Mouse (Mus musculus) 416B (cell line): ENCODE results near the gene Pdlim1.

Source experiments
- DNase-seq: peaks from one replicate; pipeline ENCODE4 v3.0.0; 2011; ENCODE audit warnings: low read depth

Pdlim1 gene

DNA sequence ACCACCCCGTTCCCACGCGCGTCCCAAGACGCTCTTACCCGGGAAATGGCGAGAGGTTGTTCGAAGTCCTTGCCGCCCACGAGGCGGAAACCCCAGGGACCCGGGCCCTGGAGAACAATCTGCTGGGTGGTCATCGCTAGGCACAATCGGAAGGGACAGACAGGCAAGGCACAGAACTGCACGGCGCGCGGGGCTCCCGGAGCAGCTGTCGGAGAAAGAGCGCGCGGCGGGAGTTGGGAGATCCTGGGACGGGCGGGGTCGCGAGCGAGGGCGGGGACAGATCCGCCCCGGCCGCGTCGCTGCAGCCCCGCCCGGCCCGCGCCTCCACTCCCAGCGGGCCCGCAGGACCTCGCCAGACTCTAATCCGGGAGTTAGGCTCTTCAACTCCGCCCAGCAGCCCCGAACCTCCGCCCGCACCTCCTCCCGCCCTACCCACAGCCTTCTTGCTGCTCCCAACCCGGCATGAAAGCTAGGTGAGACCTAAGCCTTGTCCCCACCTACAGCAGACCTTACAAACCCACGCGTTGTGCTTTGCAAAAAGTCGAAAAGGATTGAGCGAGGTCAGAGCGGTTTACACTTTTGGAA is at the start of gene Pdlim1:
Gene Pdlim1 (minus strand): TSS at position 535 of the 585 bp plus-strand sequence.
- DNase-seq, result no peak

DNA sequence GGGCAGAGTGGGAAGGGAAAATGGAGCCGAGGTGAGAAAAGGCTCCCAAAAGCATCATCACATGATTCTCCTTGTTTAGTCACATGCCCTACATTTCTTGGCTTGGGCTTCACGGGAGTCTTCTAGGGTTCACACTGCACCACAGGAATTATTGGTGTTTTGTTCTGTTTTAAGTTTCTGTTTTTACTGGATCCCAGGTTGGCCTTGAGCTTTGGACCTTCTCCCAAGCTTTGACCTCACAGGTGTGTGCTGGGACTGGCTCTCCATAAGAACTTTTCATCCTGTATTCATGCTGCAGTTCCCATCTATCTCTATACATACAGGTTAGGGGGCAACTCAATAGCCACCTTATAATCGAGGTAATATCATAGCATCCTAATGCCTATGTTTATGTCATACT is 47.6 kb upstream of the Pdlim1 start:
- no peak for DNase-seq

GRCm38 (mm10) chr19:40318511-40318910 is 46.9 kb upstream of the Pdlim1 start:
- DNase-seq, result no peak

GRCm38 (mm10) chr19:40317001-40317400 is 45.4 kb upstream of the Pdlim1 start:
- no peak for DNase-seq

- DNase-seq, result no peak
These were observed 42.6 kb upstream of the Pdlim1 start for GRCm38 (mm10) chr19:40314252-40314651.

- DNase-seq, result no peak
These were observed 40.0 kb upstream of the Pdlim1 start for GRCm38 (mm10) chr19:40311631-40312030.

- no peak for DNase-seq
These were observed 38.9 kb upstream of the Pdlim1 start for GRCm38 (mm10) chr19:40310410-40311130.

DNA sequence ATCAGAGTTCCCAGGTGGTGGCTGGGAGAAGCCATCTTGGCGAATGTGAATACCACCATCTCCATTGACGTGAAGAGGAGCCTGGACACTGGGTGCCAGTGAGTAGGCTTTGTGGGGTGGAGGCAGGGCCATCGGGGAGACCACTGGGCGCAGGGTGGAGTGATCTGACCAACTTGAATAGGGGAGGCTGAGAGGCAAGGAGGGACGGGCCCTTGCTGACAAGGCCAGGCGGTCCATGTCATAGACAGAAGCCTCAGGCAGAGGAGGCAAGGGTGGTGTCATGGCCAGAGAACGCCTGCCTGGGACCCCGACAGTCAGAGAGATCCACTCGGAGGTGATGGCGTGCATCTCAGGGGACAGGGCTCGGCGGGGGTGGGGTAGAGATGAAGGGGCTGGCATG is 38.3 kb upstream of the Pdlim1 start:
- no peak for DNase-seq

DNA sequence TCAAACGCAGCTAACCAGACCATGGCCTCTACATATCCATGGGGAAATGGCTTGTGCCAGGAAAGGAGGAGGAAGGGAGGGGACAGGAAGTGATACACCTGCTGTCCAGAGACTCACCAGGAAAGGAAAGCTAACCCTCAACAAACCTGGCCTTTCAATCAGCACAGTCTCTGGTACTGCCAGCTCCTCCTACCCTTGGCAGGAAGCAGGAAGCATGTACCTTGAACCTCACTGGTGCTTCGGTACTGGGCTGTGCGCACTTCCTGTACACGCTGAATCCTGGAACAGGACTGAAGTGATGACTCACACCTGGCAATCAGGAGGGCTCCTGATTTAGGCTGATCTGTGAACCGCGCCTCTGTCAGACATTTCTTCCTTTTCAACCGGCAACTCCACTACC is 35.9 kb upstream of the Pdlim1 start:
- peak; percentile 7 for DNase-seq

DNA sequence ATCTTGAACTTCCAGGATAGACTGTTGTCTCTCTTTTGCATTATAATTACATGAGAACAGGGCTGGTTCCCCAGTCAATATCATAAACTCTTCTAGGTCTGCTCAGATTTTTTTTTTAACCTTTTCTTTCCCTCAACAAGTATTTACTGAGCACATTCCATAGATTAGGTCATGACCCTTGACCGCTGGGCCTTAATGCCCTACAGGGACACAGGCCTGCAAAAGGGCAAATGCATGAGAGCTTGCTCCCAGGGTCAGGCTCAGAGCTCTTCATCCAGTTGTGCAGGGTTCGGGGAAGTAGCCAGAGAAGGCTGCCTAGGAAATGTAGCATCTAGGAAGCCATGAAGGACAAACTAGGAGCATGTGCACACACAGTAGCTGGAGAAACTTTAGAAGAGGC is 35.0 kb upstream of the Pdlim1 start:
- DNase-seq, result no peak

DNA sequence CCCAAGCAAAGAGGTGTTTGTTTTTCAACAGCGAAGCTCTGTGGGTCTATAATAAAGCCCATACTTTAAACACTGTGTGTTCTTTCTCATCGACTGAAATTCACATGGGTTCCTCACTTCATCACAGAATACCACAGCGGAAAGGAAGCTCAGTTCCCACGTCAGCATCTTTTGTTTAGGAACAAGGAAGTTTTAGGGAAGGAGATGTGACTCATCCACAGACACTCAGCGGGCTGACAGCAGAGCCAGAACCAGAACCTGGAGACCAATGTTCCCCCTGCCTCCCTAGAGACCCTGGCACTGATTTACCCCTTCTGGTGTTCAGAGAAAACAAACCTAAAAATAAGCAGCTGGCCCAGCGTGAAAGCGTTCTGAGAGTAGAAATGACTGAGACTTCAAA is 33.8 kb upstream of the Pdlim1 start:
- DNase-seq, result no peak

DNA sequence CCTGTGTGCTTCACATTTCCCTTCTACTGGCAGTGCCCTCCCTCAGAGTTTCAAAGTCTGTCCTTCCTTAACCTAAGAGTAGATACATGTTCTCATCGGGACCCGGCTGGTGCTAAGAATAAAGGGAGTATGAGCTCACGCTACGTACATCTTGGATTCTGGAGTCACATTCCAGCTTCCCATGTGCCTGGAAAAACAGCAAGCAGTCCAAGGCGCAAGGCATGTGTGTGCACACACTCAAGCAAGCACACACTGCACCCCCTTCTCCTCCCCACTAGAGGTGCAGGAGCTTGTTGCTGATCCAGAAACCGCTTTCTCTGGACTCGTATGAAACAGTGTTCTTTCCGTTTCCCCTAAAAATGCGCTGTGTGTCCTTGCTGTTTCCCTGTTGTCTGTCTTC is 31.3 kb upstream of the Pdlim1 start:
- no peak for DNase-seq

- no peak for DNase-seq
These were observed 30.8 kb upstream of the Pdlim1 start for GRCm38 (mm10) chr19:40302477-40302876.

GRCm38 (mm10) chr19:40299983-40300759 is 28.5 kb upstream of the Pdlim1 start:
- peak; percentile 25 for DNase-seq

DNA sequence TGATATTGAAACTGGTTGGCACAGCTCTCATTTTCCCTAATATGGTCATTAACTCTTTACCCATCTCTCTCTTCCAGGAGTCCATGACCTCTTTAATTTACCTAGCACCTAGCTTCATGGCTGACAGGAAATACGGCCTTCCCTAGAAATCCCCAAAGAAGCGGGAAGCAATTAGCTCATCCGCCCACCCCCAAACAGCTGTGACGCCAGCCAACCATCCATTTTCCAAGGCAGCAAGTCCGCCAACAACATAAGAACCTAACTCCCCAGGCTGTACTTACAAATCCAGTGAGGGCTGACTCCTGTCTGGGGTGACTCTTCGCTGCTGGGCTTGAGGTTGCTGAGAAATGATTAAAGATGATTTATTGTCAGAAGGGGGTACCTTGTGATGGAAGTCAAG is 27.5 kb upstream of the Pdlim1 start:
- no peak for DNase-seq

- no peak for DNase-seq
These were observed 26.9 kb upstream of the Pdlim1 start for GRCm38 (mm10) chr19:40298574-40298973.

- no peak for DNase-seq
These were observed 26.1 kb upstream of the Pdlim1 start for GRCm38 (mm10) chr19:40297798-40298144.

GRCm38 (mm10) chr19:40297078-40297797 is 25.6 kb upstream of the Pdlim1 start:
- no peak for DNase-seq

DNA sequence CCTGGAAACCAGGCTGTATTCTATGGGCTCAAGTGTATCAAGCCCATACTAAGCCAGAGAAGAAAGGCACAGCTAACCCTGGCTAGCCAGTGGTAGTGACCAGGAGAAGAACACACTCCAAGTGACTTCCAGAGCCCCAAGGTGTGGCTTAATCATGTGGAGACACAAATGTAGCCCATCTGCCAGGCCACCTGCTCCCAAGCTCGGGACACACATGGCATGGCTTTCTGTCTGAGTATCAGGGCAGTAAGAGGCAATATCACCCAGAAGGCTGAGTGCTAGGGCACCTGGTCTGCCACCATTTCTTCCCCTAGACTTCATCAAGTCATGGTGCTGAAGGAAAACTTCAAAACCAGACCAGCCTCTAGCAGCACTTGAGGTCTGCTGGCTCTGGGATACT is 22.6 kb upstream of the Pdlim1 start:
- DNase-seq, result no peak

DNA sequence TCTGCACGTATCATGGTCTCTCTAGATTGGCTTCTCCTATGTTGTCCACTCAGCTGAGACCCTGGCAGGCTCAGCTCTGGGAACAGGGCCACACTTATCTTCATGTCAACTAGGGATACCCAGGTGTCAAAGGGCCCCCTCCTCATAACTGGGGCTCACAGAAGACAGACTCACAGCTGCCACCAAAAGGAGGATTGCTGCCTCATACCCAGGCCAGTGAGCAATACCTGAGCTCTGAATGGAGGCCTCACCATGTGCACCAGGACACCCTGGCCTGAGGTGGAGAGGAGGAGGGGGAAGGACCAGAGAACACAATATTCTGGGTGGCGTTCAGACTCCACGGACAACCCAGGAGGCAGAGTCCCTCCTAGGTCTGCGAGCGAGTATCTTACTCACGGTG is 22.1 kb upstream of the Pdlim1 start:
- no peak for DNase-seq

GRCm38 (mm10) chr19:40290099-40290724 is 18.6 kb upstream of the Pdlim1 start:
- DNase-seq, result no peak

DNA sequence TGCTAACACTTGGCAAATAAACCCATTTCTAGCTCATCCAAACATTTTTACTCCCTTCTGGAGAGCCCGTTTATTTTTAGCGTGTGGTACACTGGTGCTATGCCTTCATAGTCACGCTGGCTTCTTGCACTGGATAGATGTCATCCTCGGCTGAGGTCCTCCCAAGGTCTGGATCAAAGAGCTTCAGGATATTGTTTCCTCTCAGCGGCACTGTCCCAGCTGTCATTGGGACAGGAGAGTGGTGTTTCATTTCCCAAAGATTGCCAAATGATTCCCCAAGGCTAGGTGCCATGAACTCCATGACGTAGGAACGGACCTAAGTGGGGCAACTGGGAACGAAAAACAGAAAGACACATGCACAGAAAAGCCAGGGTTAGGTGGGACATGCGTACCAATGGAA is 16.8 kb upstream of the Pdlim1 start:
- no peak for DNase-seq
